Mouse (Mus musculus): Measurements from ENCODE around the gene Lysmd2. TPM values are rescaled to one million over a fixed set of nuclear protein-coding genes. Genes with fewer than 3 reads are reported as not detected.
"Not testable (repeated sequence)": the region's sequence is repeated elsewhere in the genome, so short reads cannot be mapped to it uniquely, and the experiment has no call there.

Gene Lysmd2
- total RNA-seq (2015) (3.1 and 4.6 TPM in 2 replicates), total RNA-seq (2017) (1.6 and 1.9 TPM in 2 replicates)

DNA sequence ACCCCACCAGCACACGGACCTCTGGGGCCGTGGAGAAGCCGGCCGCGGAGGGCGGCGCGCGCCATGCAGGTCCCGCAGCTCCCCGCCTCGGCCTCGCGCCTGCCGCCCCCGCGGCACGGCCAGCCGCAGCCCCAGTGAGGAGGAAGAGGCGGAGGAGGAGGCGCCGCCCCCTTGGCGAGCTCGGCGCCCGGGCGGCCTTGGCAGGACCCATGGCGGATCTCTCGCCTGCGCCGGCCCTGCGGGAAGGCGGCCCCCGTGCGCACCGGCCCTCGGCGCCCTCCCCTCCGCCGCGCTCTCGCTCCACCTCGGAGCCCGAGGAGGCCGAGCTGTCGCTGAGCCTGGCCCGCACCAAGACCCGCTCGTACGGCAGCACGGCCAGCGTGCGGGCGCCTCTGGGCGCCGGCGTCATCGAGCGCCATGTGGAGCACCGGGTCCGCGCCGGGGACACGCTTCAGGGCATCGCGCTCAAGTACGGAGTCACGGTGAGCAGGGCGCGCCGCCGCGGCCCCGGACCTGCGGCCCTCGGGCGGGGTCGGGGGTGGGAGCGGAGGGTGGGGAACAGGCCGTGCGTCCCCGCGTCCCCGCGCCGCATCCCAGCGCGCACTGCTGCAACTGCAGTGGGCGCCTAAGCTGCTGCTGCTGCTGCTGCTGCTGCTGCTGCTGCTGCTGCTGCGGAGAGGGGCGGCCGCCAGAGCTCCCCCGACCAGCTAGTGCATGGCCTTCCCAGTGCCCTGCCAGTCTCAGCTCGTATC is at the start of gene Lysmd2:
TSS of gene Lysmd2 (plus strand) at position 186 of the 752 bp plus-strand sequence.
- peak; percentile 75 for ATAC-seq (replicated peaks; ENCODE audit: poor library complexity)

DNA sequence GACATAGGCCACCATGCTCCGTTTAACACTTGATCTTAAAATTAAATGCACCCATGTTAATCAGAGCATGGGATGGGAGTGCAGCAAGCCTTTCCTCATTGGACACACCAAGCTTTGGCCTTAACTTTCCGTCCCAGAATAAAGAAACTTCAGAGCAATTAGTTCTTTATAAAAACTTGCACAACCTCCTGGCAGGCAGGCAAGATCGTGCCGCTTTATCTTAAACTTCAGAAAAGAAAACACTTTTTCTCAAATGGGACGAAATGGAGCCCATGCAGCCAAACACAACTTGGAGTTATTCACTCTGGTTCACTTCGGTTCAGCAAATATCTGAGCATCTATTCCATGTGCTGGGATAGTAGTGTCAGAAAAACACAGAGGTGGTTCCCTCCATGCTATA is 46.2 kb upstream of the Lysmd2 start:
- ATAC-seq (replicated peaks; ENCODE audit: poor library complexity), result no peak

DNA sequence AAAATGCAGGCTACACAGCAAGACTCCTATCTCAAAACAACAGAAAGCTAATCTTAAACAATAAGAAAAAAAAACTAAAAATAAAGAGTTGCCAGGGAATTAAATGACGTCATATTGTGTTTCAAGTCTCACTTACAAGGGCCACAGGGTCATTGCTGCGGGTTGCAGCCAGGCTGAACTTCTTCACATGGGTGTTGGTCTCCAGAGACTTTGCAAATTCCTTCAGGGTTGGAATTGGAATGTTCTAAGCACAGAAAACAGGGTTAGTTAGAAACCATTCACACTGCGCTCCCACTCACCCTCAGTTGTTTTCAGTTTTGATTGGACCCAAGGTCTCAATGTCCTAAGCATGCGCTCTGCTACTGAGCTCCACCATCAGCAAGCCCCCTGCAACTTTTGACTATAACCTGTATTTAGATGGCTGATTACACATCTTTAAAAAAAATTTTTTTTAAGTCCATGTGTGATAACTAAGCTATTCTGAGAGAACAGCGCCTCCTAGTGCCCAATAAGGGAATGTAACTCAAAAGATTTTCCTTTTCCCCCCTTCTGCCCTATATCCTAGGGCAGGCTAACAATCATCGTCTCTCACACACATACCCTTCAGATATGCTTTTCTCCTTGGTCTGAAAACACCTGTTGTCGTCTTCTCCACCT is 43.7 kb upstream of the Lysmd2 start:
- ATAC-seq (replicated peaks; ENCODE audit: poor library complexity), result peak; percentile 83

DNA sequence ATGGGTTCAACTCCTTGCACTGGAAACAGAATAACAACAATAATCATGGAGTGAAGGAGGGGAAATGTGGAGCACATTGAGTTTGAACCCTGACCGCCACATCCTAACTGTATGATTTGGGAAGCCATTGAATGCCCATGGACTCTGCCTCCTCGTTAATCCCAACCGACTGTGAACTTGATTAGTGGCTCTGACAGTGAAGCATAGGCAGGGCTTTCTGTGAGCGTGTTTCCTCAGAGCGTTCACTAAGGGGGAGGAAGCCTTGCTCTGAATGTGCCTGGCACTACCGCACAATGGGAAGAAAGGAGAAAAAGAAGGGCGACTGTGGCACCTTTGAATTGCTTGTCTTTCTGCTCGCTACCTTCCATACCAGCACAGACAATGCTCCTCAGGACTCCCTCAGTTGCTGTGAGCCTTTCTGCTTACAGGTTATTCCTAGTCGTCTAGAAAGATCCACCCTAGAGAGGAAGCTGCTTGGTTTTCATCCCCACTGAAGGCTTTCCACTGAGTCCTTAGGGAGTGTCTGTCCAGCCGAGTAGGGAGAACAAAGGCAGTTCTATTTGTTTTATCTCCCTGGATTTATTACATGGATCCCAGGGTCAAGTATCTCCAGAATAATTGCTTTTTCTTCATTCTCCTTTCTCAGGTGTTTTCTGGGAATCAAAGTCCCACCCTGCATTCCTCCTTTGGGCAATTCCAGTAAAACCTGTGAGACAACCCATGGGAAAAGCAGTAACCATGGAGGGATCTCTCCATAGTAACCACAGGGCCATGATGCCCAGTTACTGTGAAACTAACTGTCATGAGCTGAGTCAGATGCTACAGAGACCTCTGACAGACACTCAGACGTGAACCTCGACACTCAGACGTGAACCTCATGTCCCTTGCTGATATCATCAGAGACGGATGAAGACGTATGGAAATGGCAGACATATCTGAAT is 35.4 kb upstream of the Lysmd2 start:
- no peak for ATAC-seq (replicated peaks; ENCODE audit: poor library complexity)

DNA sequence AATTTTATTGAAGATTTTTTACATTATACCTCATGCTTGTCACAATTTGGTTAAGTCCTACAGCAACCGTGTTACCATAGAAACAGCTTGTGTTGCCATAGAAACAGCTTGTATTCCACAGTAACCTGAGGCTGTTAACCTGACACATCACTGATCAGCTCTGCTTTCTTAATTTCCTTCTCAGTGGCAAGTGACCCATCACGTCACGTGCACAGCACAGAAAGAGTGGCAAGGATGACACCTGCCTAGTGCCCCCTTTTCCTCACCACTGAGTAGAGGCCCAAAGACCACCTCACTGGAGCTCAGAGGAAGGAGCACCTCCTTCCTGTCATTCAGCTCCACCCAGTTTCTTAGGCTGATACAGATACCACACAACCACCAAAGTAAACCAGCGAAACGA is 32.1 kb upstream of the Lysmd2 start:
- ATAC-seq (replicated peaks; ENCODE audit: poor library complexity), result no peak

DNA sequence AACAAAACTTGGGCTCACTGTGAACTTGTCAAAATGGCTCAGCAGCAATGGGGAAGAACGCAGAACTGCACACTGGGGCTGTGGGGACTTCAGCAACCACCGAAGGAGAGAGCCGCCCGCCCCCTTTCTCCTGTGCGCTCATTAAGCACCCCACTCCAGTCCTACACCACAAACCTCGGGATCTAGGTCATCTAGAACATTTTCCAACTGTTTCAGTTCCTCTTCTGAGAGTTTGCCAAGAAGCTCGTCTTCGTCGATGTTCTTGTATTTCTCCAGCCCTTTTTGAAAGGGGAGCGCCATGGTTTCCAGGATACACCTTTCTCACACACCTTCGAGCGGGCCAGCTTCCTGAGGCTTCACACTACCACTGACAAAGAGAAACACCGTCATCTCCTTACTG is 28.5 kb upstream of the Lysmd2 start:
- no peak for ATAC-seq (replicated peaks; ENCODE audit: poor library complexity)

DNA sequence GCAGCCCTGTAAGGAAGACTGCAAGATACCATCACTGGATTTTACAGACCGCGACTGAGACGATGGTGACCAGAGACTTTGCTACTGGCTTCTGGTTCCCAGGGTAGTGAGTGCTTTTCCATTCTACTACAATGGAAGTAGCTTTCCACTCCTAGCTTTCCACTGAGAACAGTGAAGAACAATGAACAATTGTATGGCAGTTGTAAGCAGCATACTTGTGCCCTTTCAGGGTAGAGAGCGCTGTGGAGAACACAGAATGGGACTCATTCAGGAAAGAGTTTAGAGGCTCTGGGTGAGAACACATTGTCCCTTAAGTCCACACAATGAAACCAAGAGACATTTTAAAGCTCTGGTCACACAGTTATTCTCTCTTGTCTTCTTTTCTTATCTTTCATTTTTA is 27.9 kb upstream of the Lysmd2 start:
- ATAC-seq (replicated peaks; ENCODE audit: poor library complexity), result no peak

DNA sequence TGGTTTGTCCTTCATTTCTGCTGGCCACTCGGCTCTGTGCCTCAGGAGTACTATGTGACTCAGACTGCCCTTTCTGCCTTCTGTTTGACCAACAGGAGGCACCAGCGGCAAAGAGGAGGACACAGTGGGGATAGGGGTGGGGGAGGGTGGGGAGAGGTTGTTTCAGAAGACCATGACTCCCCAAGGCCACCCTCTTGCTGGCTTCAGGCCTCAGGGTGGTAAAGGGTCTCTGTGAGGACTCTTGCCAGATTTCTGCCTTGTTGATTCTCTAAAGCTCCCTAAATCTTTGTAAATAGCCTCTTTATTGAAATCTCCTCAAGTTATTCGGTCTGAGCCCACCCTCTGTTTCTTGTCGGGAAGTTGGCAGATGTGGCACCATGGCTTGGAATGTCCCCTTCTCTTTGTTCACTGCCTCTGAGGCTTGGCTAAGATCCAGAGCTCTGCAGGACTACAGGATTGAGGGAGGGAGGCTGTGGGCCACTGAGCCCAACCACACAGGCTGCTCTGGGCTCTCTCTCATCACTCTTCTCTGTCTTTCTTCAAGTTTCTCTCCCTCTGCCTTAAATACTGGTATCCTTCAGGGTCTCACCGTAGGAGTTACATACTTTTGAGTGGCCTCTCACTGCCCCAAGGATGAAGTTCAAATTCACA is 26.2 kb upstream of the Lysmd2 start:
- no peak for ATAC-seq (replicated peaks; ENCODE audit: poor library complexity)

DNA sequence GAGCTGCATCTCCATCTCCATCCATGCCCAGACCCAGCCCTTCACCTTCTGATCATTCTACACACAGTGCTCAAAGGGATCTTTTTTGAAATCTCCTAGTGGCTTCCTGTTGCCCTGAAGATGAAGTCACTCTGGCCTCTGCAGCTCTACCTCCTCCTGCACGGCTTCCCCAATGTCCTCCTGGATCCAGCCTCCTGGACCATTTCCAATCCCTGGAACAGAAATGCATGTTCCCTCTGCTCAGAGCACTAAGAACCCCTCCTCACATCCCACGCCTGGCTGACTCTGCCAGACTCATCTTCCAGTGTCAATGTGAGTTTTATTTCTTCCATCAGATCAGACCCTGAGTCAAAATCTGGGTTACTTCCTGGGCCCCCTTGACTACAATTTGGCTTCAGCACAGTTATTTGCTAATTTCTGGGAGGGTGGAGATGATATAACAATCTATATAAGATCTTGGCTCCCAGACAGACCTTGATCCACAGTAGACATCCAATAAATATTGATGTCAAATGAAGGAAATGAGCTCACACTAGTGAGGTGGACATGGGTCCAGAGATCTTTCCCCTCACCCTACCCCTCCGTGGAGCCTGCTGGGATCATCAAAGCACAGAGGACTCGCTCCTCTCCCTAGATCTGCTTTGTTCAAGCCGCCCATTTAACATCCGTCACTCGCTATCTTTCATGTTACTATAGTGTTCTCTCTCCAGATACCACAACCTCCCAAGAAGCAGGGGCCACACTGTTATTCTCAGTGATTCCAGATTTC is 25.2 kb upstream of the Lysmd2 start:
- ATAC-seq (replicated peaks; ENCODE audit: poor library complexity), result no peak

DNA sequence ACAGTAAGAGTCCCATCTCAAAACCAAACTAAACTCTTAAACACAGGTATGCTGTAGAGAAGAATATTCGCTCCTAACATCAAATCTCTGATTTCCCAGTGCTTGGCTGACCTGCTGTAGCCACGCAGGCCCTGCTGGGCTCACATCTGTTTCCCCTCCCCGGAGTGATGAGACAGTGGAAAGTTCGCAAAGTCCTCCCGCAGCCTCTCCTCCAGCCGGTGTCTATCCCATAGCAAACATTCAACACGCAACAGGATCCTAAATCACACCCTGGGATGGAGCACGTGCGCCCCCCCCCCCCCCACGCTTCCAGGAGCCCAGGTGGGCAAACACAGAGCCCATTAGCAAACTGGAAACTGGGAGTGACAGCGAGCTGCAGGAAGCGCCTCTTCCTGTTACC is 24.0 kb upstream of the Lysmd2 start:
- ATAC-seq (replicated peaks; ENCODE audit: poor library complexity), result no peak

DNA sequence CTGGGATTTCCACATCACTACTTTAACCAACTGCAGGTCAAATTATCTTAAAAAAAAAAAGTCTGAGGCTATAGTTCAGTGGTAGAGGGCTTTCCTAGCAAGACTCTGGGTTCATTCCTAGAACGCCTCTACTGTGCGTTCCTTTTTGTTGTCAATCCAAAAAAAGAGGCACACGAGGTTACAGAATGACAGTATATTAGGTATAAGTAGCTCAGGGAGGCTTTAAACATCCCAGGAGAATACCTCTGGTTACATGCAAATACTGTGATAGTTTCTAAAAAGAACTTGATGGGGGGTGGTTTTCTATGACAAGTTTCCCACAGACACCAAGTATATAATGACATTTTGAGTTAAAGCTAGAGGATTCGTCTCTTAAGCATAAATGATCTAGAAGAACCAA is 18.0 kb upstream of the Lysmd2 start:
- no peak for ATAC-seq (replicated peaks; ENCODE audit: poor library complexity)

DNA sequence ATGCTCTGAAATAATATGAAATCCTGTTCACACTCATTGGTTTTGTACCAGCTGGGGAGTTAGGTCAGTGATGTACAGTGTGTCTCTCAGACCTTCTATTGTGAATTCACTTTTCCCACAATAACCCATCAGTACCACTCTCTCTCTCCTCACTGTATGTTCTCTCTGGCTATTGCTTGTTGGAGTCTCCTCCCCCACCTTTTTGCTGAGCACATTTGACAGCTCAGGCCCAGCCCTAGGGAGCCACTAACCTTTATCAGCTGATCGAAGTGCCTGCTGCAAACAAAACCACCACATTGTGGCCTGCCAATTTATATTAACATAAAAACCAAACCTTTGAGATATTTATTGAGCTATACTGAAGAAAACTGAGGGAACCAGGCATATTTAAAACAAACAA is 16.0 kb upstream of the Lysmd2 start:
- no peak for ATAC-seq (replicated peaks; ENCODE audit: poor library complexity)

DNA sequence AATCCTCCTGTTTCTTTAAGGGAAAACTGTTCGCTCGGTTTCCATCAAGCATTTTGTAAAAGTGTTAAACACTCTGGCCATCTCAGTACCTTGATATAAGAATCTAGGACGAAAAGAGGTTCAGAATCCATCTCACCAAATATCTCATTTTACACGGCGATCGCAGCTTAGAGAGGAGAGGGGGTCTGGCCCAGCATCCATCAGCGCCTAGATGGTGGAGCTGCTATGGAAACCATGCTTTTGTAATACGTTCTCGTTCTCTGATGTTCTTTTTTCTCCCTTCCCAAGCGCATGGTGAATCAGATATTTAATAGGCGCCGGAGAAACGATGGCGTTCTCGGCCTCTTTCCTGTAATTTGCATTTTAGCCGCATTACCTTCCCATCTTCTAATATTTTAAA is 15.6 kb upstream of the Lysmd2 start:
- no peak for ATAC-seq (replicated peaks; ENCODE audit: poor library complexity)

DNA sequence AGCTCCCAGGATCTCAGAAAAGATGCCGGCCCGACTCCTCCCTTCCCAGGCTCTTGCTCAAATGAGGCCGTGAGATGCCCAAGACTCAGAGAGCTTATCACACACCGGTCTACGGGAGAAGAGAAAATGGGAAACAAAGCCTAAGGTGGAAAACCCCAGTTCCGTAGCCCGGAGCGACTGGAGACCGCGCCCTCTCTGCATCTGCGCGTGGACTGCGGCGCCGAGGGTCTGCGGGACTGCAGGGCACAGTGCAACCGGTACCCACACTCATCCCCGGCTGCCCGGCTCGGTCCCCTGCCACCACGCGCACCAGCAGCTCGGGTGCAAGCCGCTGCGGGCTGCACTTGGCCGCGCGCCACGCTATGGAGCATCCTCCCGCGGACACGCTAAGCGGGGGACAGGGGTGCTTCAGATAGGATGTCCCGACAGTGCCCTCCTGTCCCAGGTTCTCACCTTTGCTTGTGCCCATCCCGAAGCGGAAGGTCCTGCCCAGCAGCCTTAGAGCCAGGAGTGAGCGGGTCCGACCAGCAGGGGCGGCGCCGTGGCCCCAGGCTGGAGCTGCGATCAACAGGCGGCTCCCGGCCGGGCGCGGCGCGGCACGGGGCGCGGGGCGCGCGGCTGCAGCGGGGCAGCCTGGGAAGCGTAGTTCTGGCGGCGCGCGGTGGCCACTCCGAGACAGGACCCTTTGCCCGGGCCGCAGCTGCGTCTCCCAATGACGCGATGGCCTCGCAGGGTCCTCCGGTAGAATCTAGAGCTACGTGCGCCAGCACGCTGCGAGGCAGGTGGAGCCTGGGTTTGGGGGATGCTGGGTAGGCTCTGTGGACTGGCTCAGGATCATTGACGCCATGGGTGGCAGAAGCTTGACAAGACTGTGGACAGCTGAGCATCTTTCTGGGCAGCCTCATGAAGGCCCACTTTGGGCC is 14.7 kb upstream of the Lysmd2 start, which contains the start of gene Tmod2:
TSS of gene Tmod2 (minus strand) at position 755 of the 923 bp plus-strand sequence.
- 0 out of 2 replicates have a peak, but pooled peaks have one; percentile 23 for ATAC-seq (replicated peaks; ENCODE audit: poor library complexity)

DNA sequence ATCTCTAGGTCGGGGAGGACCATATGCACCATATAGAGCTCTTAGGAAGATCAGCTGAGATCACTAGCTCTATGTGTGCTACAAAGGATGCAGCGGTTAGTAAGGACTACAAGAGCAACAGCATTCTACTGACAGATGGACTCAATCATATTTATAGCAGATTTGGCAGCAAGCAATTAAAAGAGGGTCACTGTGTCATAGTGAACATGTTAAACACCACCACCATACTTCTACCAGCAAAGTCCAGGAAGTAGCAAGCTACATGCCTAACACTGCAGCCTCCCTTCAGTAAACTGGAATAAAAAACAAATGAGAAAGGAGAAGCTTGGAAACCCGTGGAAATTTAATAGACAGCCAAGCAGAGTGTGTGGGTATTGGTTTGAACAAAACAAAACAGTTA is 9.0 kb upstream of the Lysmd2 start:
- ATAC-seq (replicated peaks; ENCODE audit: poor library complexity), result no peak

DNA sequence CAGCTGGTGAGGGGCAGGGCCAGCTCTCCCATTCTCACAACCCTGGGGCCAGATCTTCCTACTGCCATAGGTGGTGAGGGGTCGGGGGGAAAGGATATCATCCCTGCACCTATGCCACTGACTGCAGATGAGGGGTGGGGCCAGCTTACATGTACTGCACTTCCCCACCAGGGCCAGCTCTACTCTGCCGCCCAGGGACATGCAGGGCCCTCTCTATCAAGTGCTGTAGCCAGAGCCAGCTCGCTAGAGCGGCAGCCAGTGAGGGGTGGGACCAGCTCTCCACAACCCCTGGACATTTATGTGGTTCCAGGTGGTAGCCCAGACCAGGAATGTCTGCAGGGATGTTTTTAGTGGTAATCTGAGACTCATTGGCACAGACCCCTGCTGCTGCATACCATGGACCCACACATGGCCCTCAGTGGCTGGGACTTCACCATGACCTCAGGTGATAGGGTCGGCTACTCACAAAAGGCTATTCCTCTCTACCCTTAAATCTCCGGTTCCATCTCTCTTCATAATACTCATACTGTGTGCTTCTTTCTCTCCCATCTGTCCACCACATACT is 6.6 kb upstream of the Lysmd2 start:
- ATAC-seq (replicated peaks; ENCODE audit: poor library complexity), result no peak

DNA sequence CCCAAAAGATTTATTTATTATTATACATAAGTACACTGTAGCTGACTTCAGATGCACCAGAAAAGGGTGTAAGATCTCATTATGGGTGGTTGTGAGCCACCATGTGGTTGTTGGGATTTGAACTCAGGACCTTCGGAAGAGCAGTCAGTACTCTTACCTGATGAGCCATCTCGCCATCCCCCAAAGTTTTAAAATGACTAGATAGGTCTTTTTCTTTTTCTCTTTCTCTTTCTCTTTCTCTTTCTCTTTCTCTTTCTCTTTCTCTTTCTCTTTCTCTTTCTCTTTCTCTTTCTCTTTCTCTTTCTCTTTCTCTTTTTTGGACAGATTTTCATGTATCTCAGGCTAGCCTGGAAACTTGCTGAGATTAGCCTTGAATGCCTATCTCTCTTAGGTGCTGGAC is 5.8 kb upstream of the Lysmd2 start:
- not testable (repeated sequence) for ATAC-seq (replicated peaks; ENCODE audit: poor library complexity)

DNA sequence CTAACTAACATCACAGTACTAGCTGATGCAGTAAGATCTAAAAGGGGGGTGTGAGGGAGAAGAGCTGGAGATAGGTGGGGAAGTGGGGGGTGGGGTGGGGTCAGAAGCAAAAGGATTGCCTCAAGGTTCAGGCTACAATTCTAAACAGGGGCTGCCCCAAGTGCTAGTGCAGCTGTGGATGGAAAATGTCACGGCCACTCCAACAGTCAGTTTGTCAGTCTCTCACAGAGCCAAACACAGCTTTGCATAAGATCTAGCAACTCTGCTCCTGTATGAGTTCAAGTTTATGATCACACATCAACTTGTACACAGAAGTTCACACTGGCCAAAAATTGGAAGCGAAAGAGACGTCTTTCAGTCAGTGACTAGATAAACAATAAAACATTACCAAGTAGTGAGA is 4.1 kb upstream of the Lysmd2 start:
- no peak for ATAC-seq (replicated peaks; ENCODE audit: poor library complexity)

All from megakaryocyte progenitor cell, adult 5-6 weeks (primary cell).